Mouse (Mus musculus): ENCODE results near the gene Elk4. TPM values are rescaled to one million over a fixed set of nuclear protein-coding genes. Genes with fewer than 3 reads are reported as not detected.
A peak's percentile ranks its signal among the peaks of the same experiment; 100 is the strongest.

Elk4 gene
- total RNA-seq, 2 experiments from 2014 or later: 105 to 111 TPM

GRCm38 (mm10) chr1:131981378-131982013, 25.9 kb upstream of the Elk4 start:
- intact Hi-C loops (cut with DNase I): loop anchor here (1.0 to 5.0 kb wide), 3 partner anchors 44 to 71 kb away; partner anchors contain the start of gene Nucks1
- DNase-seq: peak; percentile 82 to 90

- DNase-seq: peak; percentile 79 to 87
- intact Hi-C loops (cut with DNase I): loop anchor here (5.0 kb wide), 1 partner anchor 64 kb away; no protein-coding TSS in a partner anchor
These were observed 24.5 kb upstream of the Elk4 start for GRCm38 (mm10) chr1:131982907-131983306.

- no peak for DNase-seq
- intact Hi-C loops (cut with DNase I): loop anchor here (5.0 kb wide), 1 partner anchor 63 kb away; no protein-coding TSS in a partner anchor
These were observed 23.6 kb upstream of the Elk4 start for GRCm38 (mm10) chr1:131983806-131984205.

GRCm38 (mm10) chr1:131987432-131987831, 20.0 kb upstream of the Elk4 start:
- intact Hi-C loops (cut with DNase I): no loop called here
- no peak for DNase-seq

- no peak for DNase-seq
- intact Hi-C loops (cut with DNase I): no loop called here
These were observed 17.9 kb upstream of the Elk4 start for GRCm38 (mm10) chr1:131989476-131989875.

GRCm38 (mm10) chr1:131990083-131990760, 17.2 kb upstream of the Elk4 start:
- DNase-seq: no peak
- intact Hi-C loops (cut with DNase I): loop anchor here (5.0 kb wide), 2 partner anchors 167 to 247 kb away; no protein-coding TSS in a partner anchor

- intact Hi-C loops (cut with DNase I): loop anchor here (5.0 kb wide), 2 partner anchors 165 to 245 kb away; no protein-coding TSS in a partner anchor
These were observed 14.8 kb upstream of the Elk4 start for GRCm38 (mm10) chr1:131992561-131993001.

GRCm38 (mm10) chr1:131993169-131994040, 14.0 kb upstream of the Elk4 start:
- intact Hi-C loops (cut with DNase I): loop anchor here (5.0 kb wide), 2 partner anchors 164 to 244 kb away; no protein-coding TSS in a partner anchor
- DNase-seq: no peak

More at GRCm38 (mm10) chr1:131992561-131993001, 14.8 kb upstream of the Elk4 start:
- no peak for DNase-seq

GRCm38 (mm10) chr1:131995062-131995461, 12.3 kb upstream of the Elk4 start:
- intact Hi-C loops (cut with DNase I): loop anchor here (1.0 kb wide), 2 partner anchors 51 to 121 kb away; no protein-coding TSS in a partner anchor

GRCm38 (mm10) chr1:132000506-132000905, 6.9 kb upstream of the Elk4 start:
- intact Hi-C loops (cut with DNase I): no loop called here
- no peak for DNase-seq

More at GRCm38 (mm10) chr1:131995062-131995461, 12.3 kb upstream of the Elk4 start:
- peak; percentile 67 to 78 for DNase-seq

- intact Hi-C loops (cut with DNase I): no loop called here
- no peak for DNase-seq
These were observed 5.5 kb upstream of the Elk4 start for GRCm38 (mm10) chr1:132001880-132002330.

GRCm38 (mm10) chr1:132003111-132003510, 4.3 kb upstream of the Elk4 start:
- intact Hi-C loops (cut with DNase I): no loop called here
- no peak for DNase-seq

GRCm38 (mm10) chr1:132003817-132004216, 3.6 kb upstream of the Elk4 start:
- DNase-seq: peak; percentile 40 to 62
- intact Hi-C loops (cut with DNase I): no loop called here

- no peak for DNase-seq
- intact Hi-C loops (cut with DNase I): no loop called here
These were observed 2.7 kb upstream of the Elk4 start for GRCm38 (mm10) chr1:132004574-132005180.

GRCm38 (mm10) chr1:132005466-132005865, 1.9 kb upstream of the Elk4 start:
- intact Hi-C loops (cut with DNase I): no loop called here
- DNase-seq: no peak

- no peak for DNase-seq
- intact Hi-C loops (cut with DNase I): no loop called here
These were observed 1.4 kb upstream of the Elk4 start for GRCm38 (mm10) chr1:132006046-132006445.

GRCm38 (mm10) chr1:132006721-132007120, 686 bp upstream of the Elk4 start:
- intact Hi-C loops (cut with DNase I): no loop called here

GRCm38 (mm10) chr1:132007828-132008827, 721 bp downstream of the Elk4 start:
- intact Hi-C loops (cut with DNase I): loop anchor here (2.0 kb wide), 1 partner anchor 33 kb away; no protein-coding TSS in a partner anchor
- DNase-seq: peak; percentile 91

More at GRCm38 (mm10) chr1:132006721-132007120, 686 bp upstream of the Elk4 start:
- no peak for DNase-seq

All from heart, postnatal 14 days (tissue).